Mouse (Mus musculus) lung, postnatal 25 days (tissue): ENCODE data around the gene Vmn1r73.

ENCODE experiments used
- DNase-seq: peaks from one replicate; pipeline ENCODE4 v3.0.0; 2022; ENCODE audit warnings: low spot score

The Vmn1r73 gene

GRCm38 (mm10) chr7:11729966-11730365 lies at the start of gene Vmn1r73:
Gene Vmn1r73 (plus strand): TSS chr7:11730266.
- no peak for DNase-seq
